Mouse (Mus musculus): Measurements from ENCODE around the gene P4ha1.

- TF ChIP-seq GATA1 (IDR thresholded peaks at IDR 0.05; ENCODE audit: low read length) (no peak), TAL1 (IDR thresholded peaks at IDR 0.05; ENCODE audit: low read length) (no peak)
These were observed 80.0 kb downstream of the P4ha1 start, which contains the start of gene Pla2g12b for GRCm38 (mm10) chr10:59402899-59403792.

Measured in erythroblast, embryonic 14.5 days (primary cell).